Mouse (Mus musculus) hindbrain, postnatal 0 days (tissue): Measurements from ENCODE around the gene Dusp27. TPM values are rescaled to one million over a fixed set of nuclear protein-coding genes. Genes with fewer than 3 reads are reported as not detected.

Experiments
- ATAC-seq: fragments of 200-750 bp; cut with Nextera tagmentation; 2 replicates; pipeline ENCODE4 v1.8.0; 2017; ENCODE audit warnings: mild to moderate bottlenecking, moderate TSS enrichment, moderate library complexity
- DNase-seq: peaks from one replicate; pipeline ENCODE4 v3.0.0-alpha.2; 2015; ENCODE audit warnings: low spot score
- H3K27ac ChIP-seq: fragments of 300-500 bp; sonication (generic); 2 replicates; pipeline ENCODE4 v1.5.1; 2014; ENCODE audit warnings: mild to moderate bottlenecking
- H3K27me3 ChIP-seq: fragments of 300-500 bp; sonication (generic); 2 replicates; pipeline ENCODE4 v1.6.1; 2014; ENCODE audit warnings: low read length, mixed read lengths; ENCODE audit not compliant: insufficient read depth
- H3K36me3 ChIP-seq: fragments of 300-500 bp; sonication (generic); 2 replicates; pipeline ENCODE4 v1.6.1; 2014; ENCODE audit warnings: low read length, mixed read lengths; ENCODE audit not compliant: insufficient read depth
- H3K4me1 ChIP-seq: fragments of 300-500 bp; sonication (generic); 2 replicates; pipeline ENCODE4 v1.6.1; 2014; ENCODE audit warnings: antibody characterized with exemption, low read length, mixed read lengths; ENCODE audit not compliant: insufficient read depth
- H3K4me2 ChIP-seq: fragments of 300-500 bp; sonication (generic); 2 replicates; pipeline ENCODE4 v1.6.1; 2014; ENCODE audit warnings: low read depth, mild to moderate bottlenecking, low read length, moderate library complexity, mixed read lengths
- H3K4me3 ChIP-seq: fragments of 300-500 bp; sonication (generic); 2 replicates; pipeline ENCODE4 v1.5.1; 2014; ENCODE audit warnings: low read length
- H3K9ac ChIP-seq: fragments of 300-500 bp; sonication (generic); replicated peaks from 2 replicates; pipeline ENCODE4 v1.6.1; 2014; ENCODE audit warnings: mild to moderate bottlenecking, low read length, moderate library complexity, mixed read lengths
- H3K9me3 ChIP-seq: fragments of 300-500 bp; sonication (generic); 2 replicates; pipeline ENCODE4 v1.6.1; 2016; ENCODE audit warnings: low read length, mixed read lengths
- CTCF ChIP-seq: IDR thresholded peaks from 2 replicates; pipeline ENCODE4 v1.5.1; 2016; ENCODE audit warnings: antibody characterized with exemption, control low read depth, low read depth
- WGBS: fragments of 180-500 bp; shearing (Covaris S2); extraction: QIAGEN DNeasy Blood & Tissue Kit; methylation state at CpG from one replicate; pipeline ENCODE4 v1.1.7; 2014; 5-methylcytosine and 5-hydroxymethylcytosine counted together
- polyA plus RNA-seq: library from polyadenylated mRNA; unstranded; fragments of >200 nt; fragmentation: Nextera tagmentation; extraction: Ambion mirVana; gene quantifications from 2 replicates; pipeline ENCODE4 v1.2.1, GENCODE M21; 2015
- total RNA-seq: library from RNA; depleted of rRNA; stranded (reverse); fragments of >200 nt; gene quantifications from 2 replicates; pipeline ENCODE4 v1.2.3, GENCODE M21; 2014

The Dusp27 gene
- total and polyA plus RNA-seq, 2 experiments from 2014 or later = 0.58 to 0.64 TPM

DNA sequence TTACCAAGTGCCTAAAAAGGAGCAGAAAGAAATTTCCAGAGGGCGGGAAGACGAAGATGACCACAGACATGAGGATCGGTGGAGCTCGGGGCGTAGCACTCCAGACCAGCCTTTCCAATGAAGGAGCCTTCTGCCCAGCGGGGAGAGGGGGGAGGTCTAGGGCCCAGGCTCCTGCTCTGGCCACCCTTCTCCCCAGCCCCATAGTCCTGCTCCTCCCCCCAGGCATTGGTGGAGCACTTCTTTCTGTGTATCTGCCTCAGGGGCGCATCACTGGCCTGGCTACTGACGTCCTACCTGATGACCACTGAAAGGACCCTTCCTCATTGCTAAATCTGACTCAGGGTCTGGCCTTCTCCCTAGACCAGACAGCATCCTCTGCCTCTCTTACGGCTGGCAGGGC, 37.4 kb upstream of the Dusp27 start:
- WGBS = 95% methylated on average over 9 of the region's 9 CpGs
- H3K27me3 ChIP-seq = no peaks in the 10 kb centered on the region

DNA sequence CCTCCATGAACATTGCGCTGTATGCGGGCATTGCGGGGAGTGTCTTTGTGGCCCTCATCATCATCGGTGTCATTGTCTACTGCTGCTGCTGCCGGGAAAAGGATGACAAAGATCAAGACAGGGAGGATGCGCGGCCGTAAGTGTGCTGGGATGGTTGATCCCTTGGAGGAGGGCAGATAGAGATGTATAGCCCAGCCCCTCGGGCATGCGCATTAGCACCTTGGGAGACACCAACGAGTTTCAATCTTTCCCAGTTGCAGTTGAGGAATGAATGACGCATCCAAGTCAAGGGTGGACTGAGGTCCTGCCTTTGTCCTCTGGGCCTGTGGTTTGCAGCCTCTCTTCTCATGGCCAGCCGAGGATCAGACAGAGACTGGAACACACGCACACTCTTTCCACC, 36.9 kb upstream of the Dusp27 start:
- ATAC-seq (no peak), DNase-seq (no peak)
- H3K9me3 ChIP-seq = no peaks in the 10 kb centered on the region
- H3K9ac ChIP-seq = no peak overlapping the region
- no peaks in the 10 kb centered on the region for H3K4me1 ChIP-seq
- no peak overlapping the region for H3K4me2 ChIP-seq
- no peak for TF ChIP-seq CTCF
- no peaks in the 10 kb centered on the region for H3K27me3 ChIP-seq
- no peak overlapping the region for H3K27ac ChIP-seq
- 92% methylated on average over 14 of the region's 14 CpGs for WGBS
- no peak overlapping the region for H3K4me3 ChIP-seq
- no peaks in the 10 kb centered on the region for H3K36me3 ChIP-seq

More for the DNA sequence above, 37.4 kb upstream of the Dusp27 start:
- Histone ChIP-seq H3K36me3 (no peaks in the 10 kb centered on the region), H3K27ac (no peak overlapping the region), H3K9me3 (no peaks in the 10 kb centered on the region), H3K4me1 (no peaks in the 10 kb centered on the region), H3K9ac (no peak overlapping the region), H3K4me3 (no peak overlapping the region), H3K4me2 (no peak overlapping the region)
- ATAC-seq = no peak
- DNase-seq = no peak
- TF ChIP-seq CTCF = no peak

DNA sequence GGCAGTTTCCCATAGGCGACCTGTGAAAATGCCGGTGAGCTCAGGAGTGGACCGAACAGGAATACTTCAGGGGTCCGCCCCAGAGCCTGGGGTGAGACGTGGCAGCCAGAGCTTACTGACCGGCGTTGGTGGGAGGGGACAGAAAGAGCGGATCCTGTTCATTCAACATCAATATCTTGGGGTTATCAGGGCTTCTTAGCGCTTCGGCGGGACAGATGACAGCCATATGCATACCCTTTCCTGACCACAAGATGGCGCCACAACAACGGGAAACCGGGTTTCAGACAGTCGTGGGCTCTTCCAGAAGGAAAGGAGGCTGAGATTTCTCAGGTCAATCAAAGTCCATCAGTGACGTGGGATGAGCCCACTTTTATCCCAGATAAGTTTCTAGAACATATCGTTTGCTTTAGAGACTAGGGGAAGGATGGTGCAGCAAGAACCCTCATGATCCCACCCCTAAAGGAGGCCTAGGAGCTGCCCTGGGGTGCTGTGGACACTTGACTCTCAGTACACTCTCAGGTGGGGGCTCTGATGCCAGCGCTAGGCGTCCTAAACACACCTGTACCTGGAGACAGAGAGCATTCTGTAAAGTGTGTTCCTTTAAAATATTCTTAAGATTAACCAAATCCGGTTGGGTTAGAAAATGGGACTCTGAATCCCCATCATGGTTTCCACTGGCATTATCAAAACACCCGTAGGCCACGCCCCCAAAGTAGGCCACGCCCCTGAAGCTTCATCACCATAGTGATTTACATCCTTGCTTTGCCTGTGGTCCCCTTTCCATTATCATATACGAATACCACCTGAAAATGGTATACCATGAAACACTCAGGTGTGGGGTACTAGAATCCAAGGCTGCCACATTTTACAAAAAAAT, 33.1 kb upstream of the Dusp27 start:
- Histone ChIP-seq H3K9ac (no peak overlapping the region), H3K36me3 (no peaks in the 10 kb centered on the region), H3K4me2 (peak overlapping the region; percentile 51), H3K9me3 (no peaks in the 10 kb centered on the region), H3K4me1 (no peaks in the 10 kb centered on the region), H3K27ac (no peak overlapping the region), H3K4me3 (no peak overlapping the region), H3K27me3 (no peaks in the 10 kb centered on the region)
- ATAC-seq (peak; percentile 71), DNase-seq (peak; percentile 90)
- peak; percentile 96 for TF ChIP-seq CTCF
- WGBS = 17% methylated on average over 24 of the region's 24 CpGs

DNA sequence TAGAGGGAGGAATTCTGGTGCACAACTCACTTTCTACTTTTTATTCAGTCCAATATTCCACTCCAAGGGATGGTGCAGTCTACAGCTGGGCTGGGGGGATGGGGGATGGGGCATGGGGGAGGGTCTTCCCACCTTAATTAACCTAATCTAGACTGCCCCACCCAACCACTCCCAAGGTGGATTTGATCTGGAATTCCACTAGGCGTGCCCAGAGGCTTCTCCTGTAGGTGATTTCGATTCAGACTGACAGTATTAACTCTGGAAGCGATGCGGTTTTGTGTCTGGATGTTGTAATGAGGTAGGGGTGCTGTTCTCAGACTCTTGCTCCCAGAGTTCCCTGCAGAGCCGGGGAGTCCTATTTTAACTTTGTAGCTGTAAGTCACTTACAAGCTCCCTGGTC, 32.4 kb upstream of the Dusp27 start:
- no peak for TF ChIP-seq CTCF
- DNase-seq (no peak), ATAC-seq (no peak)
- Histone ChIP-seq H3K4me3 (no peak overlapping the region), H3K36me3 (no peaks in the 10 kb centered on the region), H3K9me3 (no peaks in the 10 kb centered on the region), H3K4me1 (no peaks in the 10 kb centered on the region), H3K9ac (no peak overlapping the region), H3K27me3 (0 out of 2 replicates have a peak, but pooled peaks cover 5% of the 10 kb centered on the region), H3K27ac (no peak overlapping the region), H3K4me2 (peak overlapping the region; percentile 51)
- WGBS = 55% methylated on average over 5 of the region's 5 CpGs

DNA sequence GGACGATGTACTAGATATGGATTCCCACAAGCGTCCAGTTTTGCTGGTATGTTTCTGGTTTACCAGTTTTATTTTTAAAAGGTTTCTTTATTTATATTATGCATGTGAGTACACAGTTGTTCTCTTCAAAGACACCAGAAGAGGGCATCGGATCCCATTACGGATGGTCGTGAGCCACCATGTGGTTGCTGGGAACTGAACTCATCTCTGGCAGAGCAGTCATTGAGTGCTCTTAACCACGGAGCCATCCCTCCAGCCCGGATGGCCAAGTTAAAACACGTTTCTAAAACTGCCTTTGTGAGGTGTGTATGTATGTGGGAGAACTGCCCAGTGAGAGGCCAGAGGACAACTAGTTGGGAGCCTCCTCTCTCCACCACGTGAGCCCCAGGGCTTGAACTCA, 30.9 kb upstream of the Dusp27 start:
- no peaks in the 10 kb centered on the region for H3K9me3 ChIP-seq
- ATAC-seq (no peak), DNase-seq (no peak)
- no peaks in the 10 kb centered on the region for H3K36me3 ChIP-seq
- no peak overlapping the region for H3K4me2 ChIP-seq
- H3K27ac ChIP-seq = no peak overlapping the region
- H3K9ac ChIP-seq = no peak overlapping the region
- H3K4me3 ChIP-seq = no peak overlapping the region
- peak; percentile 14; the same call in 1 of the 2 replicates for TF ChIP-seq CTCF
- WGBS = 66% methylated on average over 9 of the region's 9 CpGs
- H3K27me3 ChIP-seq = peaks cover 10% of the 10 kb centered on the region; the same call in 1 of the 2 replicates
- no peaks in the 10 kb centered on the region for H3K4me1 ChIP-seq

DNA sequence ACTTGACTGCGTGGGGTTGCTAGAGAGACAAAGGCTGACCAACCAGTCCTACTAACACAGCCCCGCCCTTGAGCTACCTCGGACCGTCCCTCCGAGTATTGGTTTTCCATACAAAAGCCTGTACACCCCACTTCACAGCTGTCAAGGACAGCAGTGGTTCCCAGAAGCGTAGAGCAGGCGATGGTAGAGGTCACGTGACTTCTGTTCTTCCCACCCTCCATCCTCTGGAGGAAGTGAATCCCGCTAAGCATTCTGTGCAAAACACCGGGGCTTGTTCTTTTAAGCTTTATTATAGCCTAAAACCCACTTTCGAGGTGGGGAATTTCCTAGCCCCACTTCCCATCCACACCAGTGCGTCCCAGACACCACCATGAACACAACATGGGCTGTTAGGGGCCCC, 30.0 kb upstream of the Dusp27 start:
- Histone ChIP-seq H3K36me3 (no peaks in the 10 kb centered on the region), H3K9ac (no peak overlapping the region), H3K27me3 (peaks cover 10% of the 10 kb centered on the region; the same call in 1 of the 2 replicates), H3K4me1 (no peaks in the 10 kb centered on the region), H3K9me3 (no peaks in the 10 kb centered on the region), H3K27ac (no peak overlapping the region), H3K4me3 (no peak overlapping the region), H3K4me2 (no peak overlapping the region)
- WGBS = 76% methylated on average over 12 of the region's 12 CpGs
- ATAC-seq (no peak), DNase-seq (no peak)
- TF ChIP-seq CTCF = no peak

DNA sequence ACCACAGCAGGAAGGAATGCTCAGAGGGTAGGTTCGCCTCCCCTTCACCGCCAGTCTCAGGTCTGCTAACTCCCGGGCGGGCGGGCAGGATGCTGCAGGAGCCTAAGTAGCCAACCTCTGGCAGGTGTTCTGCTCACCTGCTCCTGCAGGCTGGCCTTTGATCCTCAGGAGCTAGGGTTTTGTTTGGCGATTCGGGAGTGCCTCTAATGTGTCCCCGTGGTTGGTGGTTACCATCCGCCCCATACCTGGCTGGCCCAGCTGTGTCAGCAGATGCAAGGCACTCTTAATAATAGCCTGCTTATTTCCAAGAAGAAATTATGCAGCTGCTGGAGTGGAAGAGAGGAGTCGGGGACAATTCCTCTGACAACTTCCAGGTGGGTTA, 27.4 kb upstream of the Dusp27 start:
- no peaks in the 10 kb centered on the region for H3K36me3 ChIP-seq
- H3K9me3 ChIP-seq = no peaks in the 10 kb centered on the region
- no peak overlapping the region for H3K27ac ChIP-seq
- WGBS = 58% methylated on average over 10 of the region's 10 CpGs
- peaks cover 10% of the 10 kb centered on the region; the same call in 1 of the 2 replicates for H3K27me3 ChIP-seq
- no peak overlapping the region for H3K4me3 ChIP-seq
- DNase-seq (no peak), ATAC-seq (no peak)
- TF ChIP-seq CTCF = no peak
- H3K9ac ChIP-seq = no peak overlapping the region
- H3K4me1 ChIP-seq = no peaks in the 10 kb centered on the region
- H3K4me2 ChIP-seq = no peak overlapping the region
